Mouse (Mus musculus): ENCODE results near the gene Ifi213. TPM values are rescaled to one million over a fixed set of nuclear protein-coding genes. Genes with fewer than 3 reads are reported as not detected.
"Not testable (repeated sequence)": the region's sequence is repeated elsewhere in the genome, so short reads cannot be mapped to it uniquely, and the experiment has no call there.

Ifi213 gene
- polyA plus RNA-seq, 1 experiment from 2014 or later: not detected

DNA sequence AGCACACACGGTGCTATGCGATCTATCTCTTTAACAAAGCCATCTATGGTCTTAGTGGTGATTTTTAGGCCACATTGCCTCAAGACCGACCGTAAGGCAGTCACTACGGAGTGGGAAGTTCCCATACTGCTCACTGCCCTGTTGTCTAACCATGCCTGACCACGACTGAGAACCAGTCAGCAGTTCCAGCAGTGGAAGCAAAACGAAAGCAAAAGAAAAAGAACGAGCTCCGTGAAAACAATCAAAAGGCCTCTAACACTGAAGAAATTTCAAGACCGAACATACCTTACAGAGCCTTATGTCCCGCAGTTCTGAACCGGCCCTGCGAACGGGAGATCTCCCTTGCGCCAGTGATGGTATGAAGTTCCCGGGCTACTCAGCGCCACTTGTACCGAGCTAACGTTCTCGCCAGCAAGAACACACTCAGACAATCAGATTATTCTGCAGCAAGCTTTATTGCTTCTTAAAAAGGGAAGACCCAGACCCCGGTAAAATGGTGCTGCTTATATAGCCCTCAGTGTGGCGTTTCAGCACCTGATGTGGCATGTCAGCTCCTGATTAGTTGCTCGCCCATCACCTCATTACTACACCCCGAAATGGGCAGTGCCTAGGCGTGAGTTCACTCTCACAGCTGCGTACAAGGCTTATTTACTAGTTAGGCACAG, 19.0 kb downstream of the Ifi213 start:
- WGBS (ENCODE audit: insufficient replicate concordance): 86% methylated on average over 26 of the region's 26 CpGs
- H3K4me3 ChIP-seq (ENCODE audit: low read depth, low read length): no peak overlapping the region
- peaks cover 16% of the 10 kb centered on the region for H3K9me3 ChIP-seq (replicated peaks; ENCODE audit: control insufficient read depth, low read length)
- no peak for ATAC-seq (replicated peaks; ENCODE audit: insufficient number of reproducible peaks, low FRiP score, low TSS enrichment)
- H3K4me2 ChIP-seq: no peak overlapping the region
- no peaks in the 10 kb centered on the region for H3K27me3 ChIP-seq (ENCODE audit: control insufficient read depth, insufficient read depth, low read length)
- no peak overlapping the region for H3K27ac ChIP-seq (ENCODE audit: low read depth, low read length)
- no peaks in the 10 kb centered on the region for H3K4me1 ChIP-seq (ENCODE audit: control insufficient read depth, insufficient read depth, low read length)
- H3K9ac ChIP-seq (ENCODE audit: low read depth, low read length): no peak overlapping the region
- H3K36me3 ChIP-seq (ENCODE audit: control insufficient read depth, insufficient read depth, low read length): no peaks in the 10 kb centered on the region

DNA sequence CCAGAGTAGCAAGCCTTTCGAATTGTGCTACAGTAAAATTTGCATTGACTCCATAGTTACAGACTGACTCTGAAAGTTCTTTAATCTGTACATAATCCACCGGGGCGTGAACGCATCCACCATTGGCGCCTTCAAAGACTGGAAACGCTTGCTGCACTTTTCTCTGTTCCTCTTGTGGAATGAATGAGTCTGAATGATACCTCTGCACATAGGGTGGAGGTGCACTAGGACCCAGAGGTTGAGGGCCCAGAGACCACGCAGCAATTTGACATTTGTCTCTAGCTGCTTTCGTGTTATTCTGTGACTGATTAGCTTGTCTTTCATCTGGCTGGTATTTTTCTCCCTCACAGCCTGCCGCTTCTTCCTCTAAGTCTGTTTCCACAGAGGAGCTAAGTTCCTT, 20.0 kb downstream of the Ifi213 start:
- peaks cover 16% of the 10 kb centered on the region for H3K9me3 ChIP-seq (replicated peaks; ENCODE audit: control insufficient read depth, low read length)
- no peaks in the 10 kb centered on the region for H3K4me1 ChIP-seq (ENCODE audit: control insufficient read depth, insufficient read depth, low read length)
- no peaks in the 10 kb centered on the region for H3K36me3 ChIP-seq (ENCODE audit: control insufficient read depth, insufficient read depth, low read length)
- ATAC-seq (replicated peaks; ENCODE audit: insufficient number of reproducible peaks, low FRiP score, low TSS enrichment): no peak
- no peak overlapping the region for H3K27ac ChIP-seq (ENCODE audit: low read depth, low read length)
- H3K27me3 ChIP-seq (ENCODE audit: control insufficient read depth, insufficient read depth, low read length): no peaks in the 10 kb centered on the region
- H3K9ac ChIP-seq (ENCODE audit: low read depth, low read length): no peak overlapping the region
- H3K4me2 ChIP-seq: no peak overlapping the region
- WGBS (ENCODE audit: insufficient replicate concordance): 89% methylated on average over 9 of the region's 9 CpGs
- no peak overlapping the region for H3K4me3 ChIP-seq (ENCODE audit: low read depth, low read length)

DNA sequence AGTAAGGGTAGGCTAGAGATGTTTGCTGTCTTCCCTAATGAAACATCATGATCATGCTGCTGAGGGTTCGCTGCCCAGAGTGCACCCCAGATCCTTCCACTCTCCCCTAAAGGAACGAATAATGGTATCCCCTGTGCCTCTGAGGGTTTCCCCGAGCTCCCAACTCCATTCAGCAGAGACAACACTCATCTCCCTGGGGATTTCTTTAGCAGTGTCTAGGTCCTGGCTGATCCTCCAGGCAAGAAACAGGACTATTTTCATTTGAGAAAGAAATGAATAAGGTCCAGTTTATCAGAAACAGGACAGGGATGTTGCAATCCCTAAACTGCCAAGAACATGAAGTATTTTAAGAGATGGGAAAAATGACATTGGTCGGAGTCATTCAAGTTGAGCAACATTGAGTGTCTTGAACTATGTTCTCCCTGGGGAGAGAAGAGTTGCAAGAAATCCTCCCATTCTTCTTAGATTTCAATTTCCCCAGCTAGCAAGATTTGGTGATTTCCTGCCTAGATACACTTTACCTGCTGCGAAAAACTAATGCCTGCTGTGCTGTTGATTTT, 48.5 kb downstream of the Ifi213 start:
- H3K9ac ChIP-seq (ENCODE audit: low read depth, low read length); H3K4me3 ChIP-seq (ENCODE audit: low read depth, low read length); H3K9me3 ChIP-seq (replicated peaks; ENCODE audit: control insufficient read depth, low read length); H3K4me2 ChIP-seq; H3K27me3 ChIP-seq (ENCODE audit: control insufficient read depth, insufficient read depth, low read length); H3K27ac ChIP-seq (ENCODE audit: low read depth, low read length); H3K36me3 ChIP-seq (ENCODE audit: control insufficient read depth, insufficient read depth, low read length); ATAC-seq (replicated peaks; ENCODE audit: insufficient number of reproducible peaks, low FRiP score, low TSS enrichment); H3K4me1 ChIP-seq (ENCODE audit: control insufficient read depth, insufficient read depth, low read length): not testable (repeated sequence)
- 76% methylated on average over 5 of the region's 5 CpGs for WGBS (ENCODE audit: insufficient replicate concordance)

DNA sequence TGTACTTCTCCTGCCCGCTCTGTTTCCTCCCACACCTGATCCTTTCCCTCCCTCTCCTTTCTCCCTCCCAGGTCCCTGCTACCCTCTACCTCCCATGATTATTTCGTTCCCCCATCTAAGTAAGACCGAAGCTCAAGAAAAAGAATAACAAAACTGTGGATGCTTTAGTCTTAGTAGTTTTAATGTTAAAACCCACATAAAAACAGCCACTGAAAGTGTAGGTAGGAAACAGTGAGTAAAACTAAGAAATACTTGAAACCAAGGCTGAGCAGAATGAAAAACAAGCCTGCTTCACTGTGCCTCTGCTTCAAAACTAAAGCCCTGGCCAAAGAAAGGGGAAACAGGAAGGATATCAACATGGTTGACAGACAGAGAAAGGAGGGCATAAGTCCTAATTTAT, 50.3 kb downstream of the Ifi213 start:
- WGBS (ENCODE audit: insufficient replicate concordance): 77% methylated on average over 3 of the region's 3 CpGs
- H3K9me3 ChIP-seq (replicated peaks; ENCODE audit: control insufficient read depth, low read length); H3K27ac ChIP-seq (ENCODE audit: low read depth, low read length); H3K4me3 ChIP-seq (ENCODE audit: low read depth, low read length); H3K27me3 ChIP-seq (ENCODE audit: control insufficient read depth, insufficient read depth, low read length); H3K4me2 ChIP-seq; H3K4me1 ChIP-seq (ENCODE audit: control insufficient read depth, insufficient read depth, low read length); ATAC-seq (replicated peaks; ENCODE audit: insufficient number of reproducible peaks, low FRiP score, low TSS enrichment); H3K36me3 ChIP-seq (ENCODE audit: control insufficient read depth, insufficient read depth, low read length); H3K9ac ChIP-seq (ENCODE audit: low read depth, low read length): not testable (repeated sequence)

DNA sequence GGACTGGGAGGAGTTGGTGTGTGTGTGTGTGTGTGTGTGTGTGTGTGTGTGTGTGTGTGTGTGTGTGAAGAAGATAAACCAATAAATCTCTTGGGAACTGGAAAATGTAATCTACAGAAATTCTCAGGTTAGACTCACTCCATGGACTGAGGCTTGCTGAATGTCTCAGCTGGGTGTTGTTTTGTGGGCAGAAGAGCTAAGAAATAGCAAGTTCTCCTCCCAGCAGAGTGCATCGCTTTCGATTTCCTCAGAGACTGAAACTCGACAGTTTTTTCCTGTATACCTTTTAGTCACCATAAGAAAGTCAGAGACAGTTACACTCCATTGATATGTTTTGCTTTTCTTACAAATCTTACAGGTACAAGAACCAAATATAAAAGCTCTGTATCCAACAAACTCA, 63.3 kb downstream of the Ifi213 start, which contains the start of gene Ifi214:
Gene Ifi214, minus strand, starts transcription at position 167 of the 400 bp plus-strand sequence.
- WGBS (ENCODE audit: insufficient replicate concordance): 90% methylated on average over 3 of the region's 3 CpGs
- not testable (repeated sequence) for H3K27me3 ChIP-seq (ENCODE audit: control insufficient read depth, insufficient read depth, low read length); ATAC-seq (replicated peaks; ENCODE audit: insufficient number of reproducible peaks, low FRiP score, low TSS enrichment); H3K27ac ChIP-seq (ENCODE audit: low read depth, low read length); H3K4me1 ChIP-seq (ENCODE audit: control insufficient read depth, insufficient read depth, low read length); H3K36me3 ChIP-seq (ENCODE audit: control insufficient read depth, insufficient read depth, low read length); H3K9ac ChIP-seq (ENCODE audit: low read depth, low read length); H3K4me3 ChIP-seq (ENCODE audit: low read depth, low read length); H3K9me3 ChIP-seq (replicated peaks; ENCODE audit: control insufficient read depth, low read length); H3K4me2 ChIP-seq

DNA sequence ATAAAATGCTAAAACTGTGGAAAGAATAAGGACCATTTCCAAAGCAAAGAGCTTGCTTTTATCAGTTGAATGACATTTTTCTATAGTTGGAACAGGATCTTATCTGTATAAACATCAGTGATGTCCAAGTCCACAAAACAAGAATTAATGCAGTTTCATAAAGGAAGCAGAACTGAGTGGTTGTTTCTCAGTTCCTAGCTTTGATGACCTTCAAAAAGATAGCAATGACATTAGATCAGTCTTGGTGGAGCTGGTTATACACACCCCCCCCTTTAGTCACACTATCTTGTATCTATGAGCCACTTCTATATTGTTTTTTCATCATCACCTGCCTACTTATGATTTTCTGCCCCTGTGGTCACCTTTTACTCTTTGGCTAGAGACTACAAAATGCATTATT, 77.6 kb downstream of the Ifi213 start:
- no peaks in the 10 kb centered on the region for H3K36me3 ChIP-seq (ENCODE audit: control insufficient read depth, insufficient read depth, low read length)
- no peak for ATAC-seq (replicated peaks; ENCODE audit: insufficient number of reproducible peaks, low FRiP score, low TSS enrichment)
- no peak overlapping the region for H3K27ac ChIP-seq (ENCODE audit: low read depth, low read length)
- H3K9ac ChIP-seq (ENCODE audit: low read depth, low read length): no peak overlapping the region
- no peaks in the 10 kb centered on the region for H3K9me3 ChIP-seq (replicated peaks; ENCODE audit: control insufficient read depth, low read length)
- H3K4me1 ChIP-seq (ENCODE audit: control insufficient read depth, insufficient read depth, low read length): no peaks in the 10 kb centered on the region
- H3K4me2 ChIP-seq: no peak overlapping the region
- H3K4me3 ChIP-seq (ENCODE audit: low read depth, low read length): no peak overlapping the region
- H3K27me3 ChIP-seq (ENCODE audit: control insufficient read depth, insufficient read depth, low read length): no peaks in the 10 kb centered on the region

Small RNAs within 50 kb of the gene (microRNA-seq; reads per million reads assigned to microRNA genes)
- gene Gm44339 (ENCODE audit: borderline number of aligned reads) (not detected), gene Gm44481 (ENCODE audit: borderline number of aligned reads) (not detected)

Other genes with a start within 250 kb of the Ifi213 start
- 1.9 and 3.1 TPM in 2 replicates for gene Aim2, start 248.4 kb downstream of the Ifi213 start, polyA plus RNA-seq (2014; fragmentation: Nextera tagmentation; extraction: Ambion mirVana)
- gene Cadm3, start 231.6 kb downstream of the Ifi213 start, polyA plus RNA-seq (2014; fragmentation: Nextera tagmentation; extraction: Ambion mirVana): 1.3 TPM in 2 replicates
- gene Ifi206, start 108.2 kb downstream of the Ifi213 start, polyA plus RNA-seq (2014; fragmentation: Nextera tagmentation; extraction: Ambion mirVana): 0.06 TPM in 1 of 2 replicates, not detected in the other
- not detected in 2 replicates for gene Ifi214, start 63.3 kb downstream of the Ifi213 start, polyA plus RNA-seq (2014; fragmentation: Nextera tagmentation; extraction: Ambion mirVana)
- 0.10 TPM in 1 of 2 replicates, not detected in the other for gene Ifi209, start 31.6 kb upstream of the Ifi213 start, polyA plus RNA-seq (2014; fragmentation: Nextera tagmentation; extraction: Ambion mirVana)
- 0.10 TPM in 1 of 2 replicates, not detected in the other for gene Ifi208, start 74.4 kb upstream of the Ifi213 start, polyA plus RNA-seq (2014; fragmentation: Nextera tagmentation; extraction: Ambion mirVana)
- 0.14 and 0.44 TPM in 2 replicates for gene Ifi207, start 142.5 kb upstream of the Ifi213 start, polyA plus RNA-seq (2014; fragmentation: Nextera tagmentation; extraction: Ambion mirVana)
- gene Ifi204, start 167.7 kb upstream of the Ifi213 start, polyA plus RNA-seq (2014; fragmentation: Nextera tagmentation; extraction: Ambion mirVana): 0.42 and 0.89 TPM in 2 replicates

Data from heart, embryonic 11.5 days (tissue).